Mouse (Mus musculus) brain, embryonic 18.5 days (tissue): ENCODE results near the gene Dydc1.
"Not testable (repeated sequence)": the region's sequence is repeated elsewhere in the genome, so short reads cannot be mapped to it uniquely, and the experiment has no call there.

ENCODE experiments used
- DNase-seq: peaks from one replicate; pipeline ENCODE4 v3.0.0-alpha.2; 2012; ENCODE audit warnings: low read depth, low spot score

Gene Dydc1

GRCm38 (mm10) chr14:41072229-41072943 is at the start of gene Dydc1:
Gene Dydc1 (plus strand): TSS chr14:41072911.
- DNase-seq: peak; percentile 63

- no peak for DNase-seq
Observed at GRCm38 (mm10) chr14:41025087-41025486, 47.6 kb upstream of the Dydc1 start.

DNA sequence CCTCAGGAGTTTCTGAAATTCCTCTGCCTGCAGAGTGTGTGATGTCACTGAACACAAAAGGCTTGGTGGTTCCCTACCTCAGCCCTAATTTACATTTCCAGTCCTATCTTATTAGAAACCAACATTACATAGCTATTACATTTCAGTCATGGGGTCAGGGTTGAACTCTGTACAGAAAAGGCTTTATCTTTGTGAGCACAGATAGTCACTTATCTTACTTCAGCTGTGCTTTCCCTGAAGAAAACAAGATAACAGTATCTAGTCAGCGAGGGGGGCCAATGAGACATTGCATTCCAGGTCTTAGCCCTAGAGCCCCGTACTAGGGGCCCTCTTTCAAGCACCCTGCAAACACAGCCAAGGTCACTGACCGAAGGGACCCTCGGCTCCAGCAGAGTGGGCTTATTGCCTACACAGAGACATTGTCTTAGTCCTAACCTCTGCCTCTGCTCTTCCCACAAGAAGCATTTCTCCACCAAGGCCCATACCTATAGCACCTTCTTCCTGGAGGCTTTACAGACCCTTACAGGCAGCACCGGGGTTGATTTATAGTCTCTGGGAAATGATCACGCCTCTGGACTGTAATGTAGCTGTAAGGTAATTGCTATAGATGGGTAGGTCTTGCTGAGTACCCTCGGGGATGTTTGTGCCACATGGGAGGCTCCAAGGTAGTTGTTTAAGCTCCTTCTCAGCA is 47.0 kb upstream of the Dydc1 start:
- no peak for DNase-seq

DNA sequence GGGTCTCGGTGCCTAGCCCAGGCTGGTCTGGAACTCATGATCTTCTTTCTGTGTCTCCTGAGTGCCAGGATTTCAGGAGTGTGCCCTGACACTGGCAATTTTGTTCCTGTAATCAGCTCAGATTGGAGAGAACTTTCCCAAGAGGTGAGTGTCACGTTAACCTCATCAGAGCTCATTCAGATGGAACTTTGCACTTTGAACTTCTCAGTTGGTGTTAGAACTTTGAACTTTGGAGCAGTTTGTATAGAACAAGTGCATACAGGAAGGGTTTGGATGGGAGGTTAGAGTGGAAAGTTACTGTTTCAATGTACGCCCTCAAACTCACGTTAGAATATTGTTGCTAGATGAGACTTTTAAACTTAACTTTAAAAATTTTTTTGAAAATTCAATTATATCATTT is 43.4 kb upstream of the Dydc1 start:
- DNase-seq: no peak

DNA sequence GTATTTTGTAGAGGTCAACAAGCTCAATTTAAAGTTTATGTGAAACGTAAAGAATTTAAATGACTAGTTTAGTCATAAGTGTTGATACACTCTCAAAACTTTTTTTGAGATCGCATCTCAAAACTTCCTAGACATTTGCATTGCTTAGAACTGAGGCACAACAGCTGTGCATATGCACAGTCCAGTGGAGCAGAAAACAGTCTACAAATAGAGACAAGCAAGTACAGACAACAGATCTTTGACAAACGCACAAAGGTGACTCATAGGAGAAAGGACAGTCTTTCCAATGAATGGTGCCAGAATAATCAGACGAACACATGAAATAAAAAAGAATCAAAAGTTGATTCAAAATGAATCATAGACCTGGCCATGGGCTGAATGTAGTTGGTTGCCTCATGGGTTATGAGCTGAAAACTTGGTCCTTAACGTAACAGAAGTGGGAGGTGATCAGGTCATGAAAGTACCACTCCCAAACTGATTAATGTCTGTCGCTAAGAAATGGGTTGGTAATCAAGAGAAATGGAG is 41.7 kb upstream of the Dydc1 start:
- no peak for DNase-seq

DNA sequence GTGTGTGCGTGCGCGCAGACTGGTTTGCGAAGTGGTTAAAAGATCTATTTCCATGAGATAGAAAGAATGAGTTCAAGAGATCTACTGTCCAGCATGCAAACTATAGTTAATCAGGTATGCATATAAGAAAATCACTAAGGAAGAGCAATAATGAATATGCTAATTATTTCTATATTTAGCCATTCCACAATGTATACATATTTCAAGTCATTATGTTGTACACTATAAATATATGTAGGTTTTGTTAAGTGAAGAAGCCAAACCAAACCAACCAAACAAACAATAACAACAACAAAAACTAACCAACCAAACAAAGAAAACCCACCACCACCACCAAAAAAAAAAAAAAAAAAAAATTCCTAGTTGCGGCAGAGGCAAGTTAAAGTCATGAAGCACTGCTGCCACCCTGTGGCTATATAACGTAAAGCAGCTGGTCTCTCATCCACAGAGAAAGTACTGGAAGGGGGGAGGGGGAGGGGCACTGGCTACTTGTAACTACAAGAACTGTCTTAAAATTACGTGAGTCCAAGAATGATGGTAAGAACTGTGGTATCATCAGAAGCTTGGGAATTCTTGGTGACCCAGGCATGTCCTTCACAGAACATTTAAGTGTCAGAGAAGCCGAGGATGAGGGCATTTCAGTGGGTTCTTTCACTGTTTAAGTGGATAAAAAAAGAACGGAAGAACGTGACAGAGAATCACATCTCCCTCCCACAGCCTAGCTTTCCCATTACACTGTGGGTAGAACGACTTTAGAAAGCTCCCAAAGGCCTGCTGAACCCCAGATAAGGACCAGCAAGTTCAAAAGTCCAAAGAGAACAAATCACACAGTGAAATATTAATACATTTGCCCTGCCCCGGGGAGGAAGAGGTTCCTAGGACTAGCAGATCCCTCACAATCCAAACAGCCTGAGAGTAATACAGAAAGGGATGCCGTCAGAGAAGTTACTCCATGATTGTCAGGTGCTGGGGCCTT is 39.3 kb upstream of the Dydc1 start:
- DNase-seq: peak; percentile 69

- DNase-seq: no peak
Observed at GRCm38 (mm10) chr14:41035146-41035798, 37.4 kb upstream of the Dydc1 start.

DNA sequence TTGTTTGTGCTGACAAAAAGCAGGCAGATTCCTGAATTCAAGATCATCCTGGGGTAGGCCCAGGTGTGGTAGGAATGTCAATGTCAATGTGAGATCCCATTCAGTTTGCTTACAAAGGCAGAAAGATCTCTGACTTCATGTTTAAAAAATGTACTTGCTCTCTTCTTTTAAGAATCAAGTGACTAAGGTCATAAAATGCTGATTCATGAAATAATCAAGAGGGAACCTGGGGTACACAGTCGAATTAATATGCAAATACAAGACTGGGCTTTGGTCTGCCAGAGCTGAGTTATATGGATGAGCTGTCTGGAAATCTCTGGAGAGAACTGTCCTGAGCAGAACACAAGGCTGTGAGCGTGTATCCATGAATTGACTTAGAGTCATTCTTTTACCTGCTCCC is 25.3 kb upstream of the Dydc1 start:
- DNase-seq: no peak

GRCm38 (mm10) chr14:41050471-41050870 is 22.2 kb upstream of the Dydc1 start:
- DNase-seq: no peak

DNA sequence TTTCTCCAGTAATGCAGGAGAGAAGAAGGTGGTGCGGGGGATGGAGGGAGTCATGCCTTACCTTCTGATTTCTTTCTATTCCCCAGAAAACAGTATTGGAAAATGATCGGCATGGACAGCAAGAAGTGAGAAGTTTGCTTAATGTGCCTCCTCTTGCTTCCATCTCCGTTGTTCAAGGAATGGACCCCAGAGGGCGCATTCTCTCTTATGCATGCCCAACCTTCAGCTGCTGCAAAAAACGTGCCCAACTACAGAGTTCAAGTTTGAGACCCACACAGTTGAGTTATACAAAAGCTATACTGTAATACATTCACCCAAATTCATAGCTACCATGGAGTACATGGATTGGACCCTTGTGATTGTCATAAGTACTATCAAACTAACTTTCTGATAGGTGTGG is 20.2 kb upstream of the Dydc1 start:
- no peak for DNase-seq

GRCm38 (mm10) chr14:41053190-41053589 is 19.5 kb upstream of the Dydc1 start:
- DNase-seq: not testable (repeated sequence)

DNA sequence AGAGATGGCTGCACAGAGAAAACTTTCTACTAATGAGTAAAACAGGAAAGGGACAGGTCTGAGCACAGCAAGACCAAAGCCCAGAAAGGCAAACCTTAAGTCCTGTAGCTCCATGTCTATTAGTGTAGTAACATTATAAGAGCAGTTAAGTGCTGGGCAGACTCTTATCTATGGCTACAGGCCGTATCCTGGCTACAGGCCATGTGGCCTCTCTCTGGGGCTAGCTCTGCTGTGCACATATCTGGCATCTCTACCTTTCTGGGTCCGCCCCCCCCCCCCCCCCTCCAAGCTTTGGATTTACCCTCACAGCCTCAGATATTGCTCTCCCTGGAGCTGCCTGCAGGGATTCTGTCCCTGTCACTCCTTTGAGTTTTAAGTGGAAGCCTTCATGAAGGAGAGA is 7.5 kb upstream of the Dydc1 start:
- no peak for DNase-seq

- no peak for DNase-seq
Observed at GRCm38 (mm10) chr14:41066416-41066815, 6.3 kb upstream of the Dydc1 start.

- DNase-seq: no peak
Observed at GRCm38 (mm10) chr14:41069108-41069507, 3.6 kb upstream of the Dydc1 start, which contains the start of gene Dydc2. Gene Dydc2 (minus strand): TSS chr14:41069208.

DNA sequence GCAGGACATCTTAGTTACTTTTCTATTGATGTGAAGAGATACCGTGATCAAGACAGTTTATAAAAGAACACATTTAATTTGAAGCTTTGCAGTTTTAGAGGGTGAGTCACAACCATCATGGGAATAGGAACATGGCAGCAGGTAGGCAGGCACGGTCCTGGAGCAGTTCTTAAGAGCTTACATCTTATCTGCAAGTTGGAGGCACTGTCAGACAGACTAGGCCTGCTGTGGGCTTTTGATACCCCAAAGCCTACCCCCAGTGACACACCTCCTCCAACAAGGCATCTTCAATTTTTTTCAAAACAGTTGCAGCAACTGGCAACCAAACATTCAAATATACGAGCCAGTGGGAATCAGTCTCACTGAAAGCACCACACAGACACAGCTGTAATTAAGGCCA is 2.4 kb upstream of the Dydc1 start:
- DNase-seq: no peak

- DNase-seq: no peak
Observed at GRCm38 (mm10) chr14:41072944-41073275, 199 bp downstream of the Dydc1 start.

DNA sequence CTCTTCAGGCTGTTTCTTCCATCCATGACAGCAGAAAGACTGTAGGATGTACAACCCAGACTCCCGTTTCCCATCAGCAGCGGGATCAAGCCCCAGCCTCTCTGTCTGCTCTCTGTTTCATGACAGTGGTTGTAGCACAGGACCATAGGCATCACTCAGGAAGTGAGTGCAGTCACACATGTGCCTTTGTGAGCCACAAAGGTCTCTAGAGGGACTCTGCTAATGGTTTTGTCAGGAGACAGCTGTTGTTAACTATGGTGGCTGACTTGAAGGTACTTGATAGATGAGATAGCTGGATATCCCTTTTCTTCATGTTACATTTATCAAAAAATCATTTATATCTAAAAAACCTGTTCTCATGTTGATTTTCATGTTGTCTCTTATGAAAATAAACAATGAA is 9.7 kb downstream of the Dydc1 start:
- DNase-seq: no peak

GRCm38 (mm10) chr14:41087509-41087908 is 14.8 kb downstream of the Dydc1 start:
- no peak for DNase-seq

DNA sequence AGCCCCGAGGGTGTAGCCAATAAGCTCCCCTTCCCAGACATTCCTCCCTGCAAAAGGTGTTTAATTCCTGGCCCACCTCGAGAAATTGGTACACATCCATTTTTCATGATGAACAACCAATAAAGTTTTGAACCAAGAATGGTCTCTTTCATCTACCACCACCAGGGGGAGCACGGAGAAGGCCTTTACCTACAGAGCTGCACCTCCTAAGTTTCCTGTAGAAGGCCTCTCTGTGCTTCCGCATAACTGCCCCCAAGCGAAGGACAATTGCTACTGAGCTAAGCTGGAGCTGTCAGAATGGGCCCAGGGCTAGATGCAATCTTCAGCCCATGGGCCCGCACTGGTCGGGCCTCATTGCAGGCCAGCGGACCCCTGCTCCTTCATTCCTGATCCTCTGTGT is 18.1 kb downstream of the Dydc1 start:
- no peak for DNase-seq

GRCm38 (mm10) chr14:41094114-41094513 is 21.4 kb downstream of the Dydc1 start:
- peak; percentile 4 for DNase-seq

GRCm38 (mm10) chr14:41096296-41096860 is 23.7 kb downstream of the Dydc1 start:
- DNase-seq: no peak
